Mouse (Mus musculus) hindlimb bud, embryonic 11.5 days (tissue): ENCODE results near the gene Jmjd6.

Experiments
- DNase-seq: peaks from one replicate; pipeline ENCODE4 v3.0.0-alpha.2; 2012; ENCODE audit warnings: low read depth, low spot score; ENCODE audit errors: extremely low spot score

Gene Jmjd6

DNA sequence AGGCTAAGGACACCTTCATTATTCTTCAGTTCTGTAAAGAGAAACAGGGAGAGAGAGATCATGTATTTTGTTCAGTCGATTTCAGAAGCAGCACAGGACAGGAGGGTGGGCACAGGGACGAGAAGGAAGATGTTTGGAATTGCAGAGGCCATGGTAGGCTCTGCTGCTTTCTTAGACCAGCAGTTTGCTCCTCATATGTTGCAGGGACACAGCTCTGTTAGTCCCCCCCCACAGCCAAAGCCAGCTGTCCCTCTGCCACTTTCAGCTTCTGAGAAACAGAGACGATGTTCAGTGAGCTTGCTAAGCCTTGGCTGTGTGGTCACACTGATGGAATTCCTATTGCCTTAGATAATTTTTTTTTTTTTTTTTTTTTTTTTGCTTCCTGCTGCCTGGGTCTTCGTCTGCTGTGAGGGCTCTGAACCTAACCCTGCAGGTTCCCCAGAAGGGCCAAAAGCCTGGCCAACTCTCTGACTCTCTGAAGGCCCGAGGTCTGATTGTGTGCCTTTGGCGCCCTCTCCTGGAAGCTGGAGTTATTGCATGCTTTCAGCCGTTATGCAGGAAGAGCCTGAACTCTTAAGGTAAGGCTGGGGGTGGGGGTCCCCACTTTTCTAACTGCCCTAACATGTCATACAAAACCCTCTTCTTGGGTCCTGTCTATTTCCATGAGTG, 35.2 kb downstream of the Jmjd6 start:
- DNase-seq: peak; percentile 69

- DNase-seq: no peak
Observed at GRCm38 (mm10) chr11:116807526-116807925, 35.7 kb downstream of the Jmjd6 start.

- DNase-seq: no peak
Observed at GRCm38 (mm10) chr11:116807116-116807515, 36.1 kb downstream of the Jmjd6 start.

DNA sequence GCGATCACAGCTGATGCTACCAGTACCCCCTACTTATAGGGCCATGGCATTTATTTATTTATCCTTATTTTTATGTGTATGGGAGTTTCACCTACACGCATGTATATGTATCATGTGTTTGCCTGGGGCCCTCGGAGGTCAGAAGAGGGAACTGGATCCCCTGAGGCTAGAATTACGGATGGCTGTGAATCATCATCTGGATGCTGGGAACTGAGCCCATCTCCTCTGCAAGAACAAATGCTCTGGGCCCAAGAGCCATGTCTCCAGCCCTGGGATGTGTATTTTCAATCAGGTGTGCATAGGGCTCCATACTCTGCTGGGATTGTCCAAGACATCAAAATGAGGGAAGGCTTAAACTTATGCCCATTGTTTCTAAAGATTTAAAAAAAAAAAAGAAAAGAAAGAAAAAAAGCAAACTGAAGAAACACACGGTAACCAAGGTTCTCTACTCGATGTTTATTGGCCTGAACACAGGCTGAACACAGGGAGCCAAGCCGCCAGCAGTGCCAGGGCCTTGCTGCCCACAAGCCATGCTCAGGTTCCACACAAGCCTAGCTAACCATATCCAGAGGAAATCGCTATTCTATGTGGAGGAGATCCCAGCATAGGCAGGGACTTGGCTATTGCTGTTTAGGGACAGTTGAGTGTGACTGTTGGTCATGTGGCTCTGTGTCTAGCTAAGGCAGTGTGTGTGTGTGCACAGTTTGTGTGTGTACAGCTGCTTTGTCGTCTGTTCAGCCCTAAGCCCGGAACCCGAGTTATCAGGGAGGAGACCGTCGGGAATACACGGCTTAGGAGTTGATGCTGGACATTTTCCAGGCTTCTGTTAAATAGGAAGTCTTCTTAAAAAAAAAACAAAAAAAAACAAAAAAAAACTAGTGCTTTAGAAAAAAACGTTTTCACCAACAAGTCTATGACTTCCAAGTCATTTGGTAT, 36.8 kb downstream of the Jmjd6 start:
- DNase-seq: no peak

- DNase-seq: no peak
Observed at GRCm38 (mm10) chr11:116802709-116803108, 40.5 kb downstream of the Jmjd6 start.

DNA sequence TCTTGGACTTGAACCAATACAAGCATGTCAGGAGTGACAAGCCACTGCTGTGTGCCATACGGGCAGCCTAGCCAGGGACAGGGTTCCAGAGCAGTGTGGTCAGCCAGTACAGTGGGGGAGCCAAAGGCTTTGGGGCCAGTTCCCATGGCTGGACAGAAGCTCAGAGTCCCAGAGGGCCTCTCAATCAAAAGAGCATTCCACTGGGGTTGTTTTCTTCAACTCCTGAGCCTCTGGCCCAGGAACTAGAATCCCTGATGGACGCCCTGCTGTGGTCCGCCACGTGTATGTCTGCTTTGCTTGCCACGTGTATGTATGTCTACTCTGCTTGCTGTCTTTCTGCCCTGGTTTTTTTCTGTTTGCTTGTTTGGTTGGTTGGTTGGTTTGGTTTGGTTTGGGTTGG, 42.1 kb downstream of the Jmjd6 start:
- no peak for DNase-seq

DNA sequence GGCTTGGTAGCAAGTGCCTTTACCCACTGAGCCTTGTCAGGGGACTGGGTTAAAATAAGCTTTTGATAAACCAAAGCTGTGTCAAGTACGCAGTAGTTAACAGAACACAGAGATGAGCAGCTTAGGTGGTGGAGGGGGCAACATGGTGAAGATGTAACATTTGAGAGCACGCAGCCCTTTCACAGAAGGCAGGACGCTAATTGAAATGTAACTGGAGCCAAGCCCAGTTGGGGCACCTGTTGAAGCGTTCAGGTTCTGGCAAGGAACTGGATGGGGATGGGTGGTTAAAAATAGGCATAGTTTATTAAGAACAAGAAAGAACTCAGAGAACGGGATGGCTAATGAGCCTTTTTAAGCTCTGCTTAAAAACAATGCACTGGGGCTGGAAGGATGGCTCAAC, 43.9 kb downstream of the Jmjd6 start:
- no peak for DNase-seq
